Comparison of ENCODE assay signal across 11 mouse cellular contexts in genomic region chr11:118916423-118917030, GRCm38 (mm10). TPM values are rescaled to one million over a fixed set of nuclear protein-coding genes. Genes with fewer than 3 reads are reported as not detected.
DNase-seq lines count a peak whose midpoint lies in the region; ATAC-seq and TF ChIP-seq lines count a peak whose summit lies in the region.
"Had no signal": no experiment of that assay in that cellular context is flagged by ENCODE, and none has a peak within 500 bp of the region (broad histone marks: within the 10 kb centered on the region; RNA-seq: fewer than 3 reads in every experiment).

No protein-coding gene starts in this region.

- no peaks in the 10 kb centered on the region for H3K9me3 ChIP-seq in forebrain, embryonic 16.5 days (ENCODE audit: control insufficient read depth, low read length)
- H3K9me3 ChIP-seq in midbrain, embryonic 10.5 days (replicated peaks): no peaks in the 10 kb centered on the region
- H3K9me3 ChIP-seq: heart, embryonic 15.5 days; liver, embryonic 15.5 days had no signal

- peaks cover 7% of the 10 kb centered on the region for H3K4me1 ChIP-seq in cortical plate, adult 2 months (ENCODE audit: control insufficient read depth, insufficient read depth, low read length)
- H3K4me1 ChIP-seq in forebrain, embryonic 16.5 days (replicated peaks; ENCODE audit: control insufficient read depth, insufficient read depth, low read length): peaks cover 15% of the 10 kb centered on the region
- peaks cover 40% of the 10 kb centered on the region for H3K4me1 ChIP-seq in midbrain, embryonic 10.5 days
- H3K4me1 ChIP-seq: liver, embryonic 15.5 days had no signal

- peak; percentile 27 for DNase-seq in MN1 (ENCODE audit: low spot score)
- DNase-seq in midbrain, embryonic 10.5 days (ENCODE audit: low spot score): peak; percentile 67
- DNase-seq in adipocyte (ENCODE audit: low spot score): no peak
- DNase-seq in left cerebral cortex, postnatal 4 days: no peak
- DNase-seq: cerebellum, adult 11 months; kidney, adult 11 months had no signal

- H3K27me3 ChIP-seq in forebrain, embryonic 16.5 days (replicated peaks; ENCODE audit: control insufficient read depth, insufficient read depth, low read length): no peaks in the 10 kb centered on the region
- peaks cover 61% of the 10 kb centered on the region for H3K27me3 ChIP-seq in midbrain, embryonic 10.5 days (ENCODE audit: low read depth, poor library complexity, severe bottlenecking)

- peak; percentile 36 for ATAC-seq in forebrain, embryonic 16.5 days
- ATAC-seq in megakaryocyte-erythroid progenitor cell, adult 5-6 weeks (replicated peaks; ENCODE audit: low FRiP score, low TSS enrichment, poor library complexity, severe bottlenecking): no peak

- 10% methylated on average over 15 of the region's 15 CpGs for WGBS in forebrain, embryonic 16.5 days
- WGBS in midbrain, embryonic 10.5 days: 7% methylated on average over 15 of the region's 15 CpGs

- H3K27ac ChIP-seq in cortical plate, adult 2 months (ENCODE audit: insufficient read depth, low read length): no peak overlapping the region
- H3K27ac ChIP-seq in forebrain, embryonic 16.5 days (ENCODE audit: low read length): peak overlapping the region; percentile 53
- peak overlapping the region; percentile 86 for H3K27ac ChIP-seq in midbrain, embryonic 10.5 days (replicated peaks)
- H3K27ac ChIP-seq: heart, embryonic 15.5 days; liver, embryonic 15.5 days had no signal

- 0 out of 2 replicates have a peak, but pooled peaks have one; percentile 40 for TF ChIP-seq POLR2A in cortical plate, adult 2 months (IDR thresholded peaks at IDR 0.05; ENCODE audit: extremely low read depth, insufficient read depth, low read length)

- H3K9ac ChIP-seq in forebrain, embryonic 16.5 days (replicated peaks; ENCODE audit: low read depth, low read length): peak overlapping the region; percentile 44
- H3K9ac ChIP-seq: heart, embryonic 15.5 days; liver, embryonic 15.5 days had no signal

- H3K4me3 ChIP-seq in cortical plate, adult 2 months (ENCODE audit: insufficient read depth, low read length): no peak overlapping the region
- no peak overlapping the region for H3K4me3 ChIP-seq in forebrain, embryonic 16.5 days (replicated peaks; ENCODE audit: low read length)
- H3K4me3 ChIP-seq in midbrain, embryonic 10.5 days: peak overlapping the region; percentile 42
- H3K4me3 ChIP-seq: heart, embryonic 15.5 days; liver, embryonic 15.5 days had no signal

- no peak for TF ChIP-seq CTCF in cortical plate, adult 2 months (IDR thresholded peaks at IDR 0.05; ENCODE audit: extremely low read depth, insufficient read depth, low read length)

- H3K4me2 ChIP-seq in forebrain, embryonic 16.5 days (ENCODE audit: low read length): peak overlapping the region; percentile 22
- H3K4me2 ChIP-seq: heart, embryonic 15.5 days; liver, embryonic 15.5 days had no signal

- intact Hi-C loops in left cerebral cortex, postnatal 4 days (cut with DNase I): loop anchor here (10.0 kb wide), 1 partner anchor 48 kb away; no protein-coding TSS in a partner anchor

- no peaks in the 10 kb centered on the region for H3K36me3 ChIP-seq in forebrain, embryonic 16.5 days (ENCODE audit: control insufficient read depth, insufficient read depth)
- no peaks in the 10 kb centered on the region for H3K36me3 ChIP-seq in midbrain, embryonic 10.5 days
- H3K36me3 ChIP-seq: heart, embryonic 15.5 days; liver, embryonic 15.5 days had no signal

RNA-seq across cellular contexts. Expression of gene Rbfox3, which starts 5.1 kb away (rescaled TPM):
- 117 TPM in 2 replicates for polyA plus RNA-seq in cortical plate, adult 2 months (2012; rRNA removed)
- polyA plus RNA-seq in forebrain, embryonic 16.5 days (2015; fragmentation: Nextera tagmentation; extraction: Ambion mirVana): 46.4 and 56.3 TPM in 2 replicates
- 7.6 and 8.3 TPM in 2 replicates for polyA plus RNA-seq in midbrain, embryonic 10.5 days (2016; fragmentation: Nextera tagmentation; extraction: Ambion mirVana)
- not detected in 2 replicates for total RNA-seq in megakaryocyte-erythroid progenitor cell, adult 5-6 weeks (2014; fragmentation: Nextera tagmentation)
- not detected in 2 replicates for total RNA-seq in megakaryocyte-erythroid progenitor cell, adult 5-6 weeks (2017)
- 100 to 1,000 TPM; 185 to 192 TPM for total RNA-seq in left cerebral cortex, postnatal 4 days (2021)

Comparison
In these comparisons a context has a peak if more than half of its experiments do, and no peak if none do; other contexts are left out.
1. DNase-seq: peak in MN1 (single experiment) and midbrain, embryonic 10.5 days (single experiment); none in adipocyte (single experiment) and left cerebral cortex, postnatal 4 days (single experiment).